Mouse (Mus musculus) G1E (cell line): Measurements from ENCODE around the gene Pbld1. TPM values are rescaled to one million over a fixed set of nuclear protein-coding genes. Genes with fewer than 3 reads are reported as not detected.

Experiments
- ATAC-seq: 2 replicates; pipeline ENCODE4 v1.8.0; 2016; ENCODE audit warnings: mild to moderate bottlenecking; ENCODE audit not compliant: insufficient number of reproducible peaks, poor library complexity, low FRiP score, severe bottlenecking; ENCODE audit errors: extremely low read depth
- DNase-seq: peaks from one replicate; pipeline ENCODE4 v3.0.0; 2012; ENCODE audit warnings: low spot score
- H3K27me3 ChIP-seq: 2 replicates; pipeline ENCODE4 v1.6.1; 2012; ENCODE audit warnings: mild to moderate bottlenecking, low read length, inconsistent platforms; ENCODE audit not compliant: insufficient read depth
- H3K36me3 ChIP-seq: replicated peaks from 2 replicates; pipeline ENCODE3; 2012; ENCODE audit warnings: mild to moderate bottlenecking, inconsistent platforms
- H3K4me1 ChIP-seq: 2 replicates; pipeline ENCODE4 v1.6.1; 2012; ENCODE audit warnings: low read depth, low read length, inconsistent platforms, mixed read lengths; ENCODE audit not compliant: insufficient read depth
- H3K4me3 ChIP-seq: 2 replicates; pipeline ENCODE4 v1.5.1; 2012; ENCODE audit warnings: low read depth, mild to moderate bottlenecking, inconsistent platforms, low read length, moderate library complexity, mixed read lengths
- H3K9me3 ChIP-seq: replicated peaks from 2 replicates; pipeline ENCODE4 v1.6.1; 2012; ENCODE audit warnings: inconsistent platforms
- CTCF ChIP-seq: IDR thresholded peaks from 2 replicates; pipeline ENCODE4 v1.5.1; 2012; ENCODE audit warnings: low read depth, low read length, inconsistent platforms, mixed read lengths
- GATA1 ChIP-seq: IDR thresholded peaks from 2 replicates; pipeline ENCODE4 v1.6.1; 2012; ENCODE audit warnings: borderline replicate concordance, low read length, inconsistent platforms, mixed read lengths
- GATA2 ChIP-seq: IDR thresholded peaks from 2 replicates; pipeline ENCODE4 v1.6.1; 2012; ENCODE audit warnings: low read depth, low read length, inconsistent platforms, borderline replicate concordance
- POLR2AphosphoS5 ChIP-seq: IDR thresholded peaks from 2 replicates; pipeline ENCODE4 v1.6.1; 2012; ENCODE audit warnings: low read depth, low read length, inconsistent platforms; ENCODE audit not compliant: insufficient replicate concordance
- TAL1 ChIP-seq: conservative IDR thresholded peaks from 2 replicates; pipeline ENCODE4 v1.6.1; 2012; ENCODE audit warnings: low read depth, low read length, inconsistent platforms, mixed read lengths
- polyA plus RNA-seq: library from polyadenylated mRNA; stranded (reverse); fragments of >175 nt; gene quantifications from 2 replicates; pipeline ENCODE4 v1.2.3, GENCODE M21; 2012
- total RNA-seq, 2 experiments: library from RNA; stranded (forward) in 1 of 2; stranded (reverse) in 1 of 2; fragments of 200-1000 nt in 1 of 2; fragments of >200 nt in 1 of 2; fragmentation: Nextera tagmentation in 1 of 2; gene quantifications; 2 replicates each; pipeline ENCODE4 v1.2.3; 2014 to 2017

Pbld1 gene
- total and polyA plus RNA-seq, 3 experiments, result 0.33 TPM; not detected in 2

DNA sequence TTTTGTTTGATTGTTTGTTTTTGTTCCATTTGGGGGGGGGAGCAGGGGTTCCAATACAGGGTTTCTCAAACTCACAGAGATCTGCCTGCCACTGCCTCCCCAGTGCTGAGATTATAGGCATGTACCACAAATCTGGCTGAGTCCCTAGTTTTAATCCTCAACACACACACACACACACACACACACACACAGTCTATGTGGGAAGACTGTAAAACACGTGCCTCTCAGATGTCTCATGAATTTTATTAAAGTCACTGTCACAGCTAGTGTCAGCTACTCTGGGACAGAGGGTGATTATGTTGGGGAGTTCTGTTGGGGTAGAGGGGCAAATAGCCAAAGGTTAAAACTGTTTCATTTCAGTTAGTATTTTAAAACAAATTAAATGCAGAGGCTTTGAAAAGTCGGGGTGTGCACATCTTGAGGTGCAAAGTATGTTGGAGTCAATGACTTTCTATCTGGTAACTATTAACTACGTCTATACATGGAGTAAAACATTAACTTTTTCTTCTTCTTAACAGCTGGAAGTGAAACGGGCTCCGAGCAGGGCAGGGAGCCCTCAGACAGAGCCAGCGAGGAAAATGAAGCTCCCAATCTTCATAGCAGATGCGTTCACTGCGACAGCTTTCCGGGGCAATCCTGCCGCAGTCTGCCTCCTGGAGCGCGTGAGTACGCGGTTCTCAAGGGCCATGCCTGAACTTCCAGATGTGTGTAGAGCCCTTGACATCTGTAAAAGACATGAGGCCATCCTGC is 21.2 kb upstream of the Pbld1 start:
- H3K4me1 ChIP-seq, result no peaks in the 10 kb centered on the region
- peaks cover 10% of the 10 kb centered on the region; the same call in 1 of the 2 replicates for H3K27me3 ChIP-seq
- H3K36me3 ChIP-seq, result no peaks in the 10 kb centered on the region
- no peak overlapping the region for H3K4me3 ChIP-seq
- ATAC-seq (no peak), DNase-seq (no peak)
- no peak for TF ChIP-seq POLR2AphosphoS5
- no peak for TF ChIP-seq GATA2
- no peak for TF ChIP-seq GATA1
- TF ChIP-seq CTCF, result no peak
- no peak for TF ChIP-seq TAL1
- no peaks in the 10 kb centered on the region for H3K9me3 ChIP-seq

DNA sequence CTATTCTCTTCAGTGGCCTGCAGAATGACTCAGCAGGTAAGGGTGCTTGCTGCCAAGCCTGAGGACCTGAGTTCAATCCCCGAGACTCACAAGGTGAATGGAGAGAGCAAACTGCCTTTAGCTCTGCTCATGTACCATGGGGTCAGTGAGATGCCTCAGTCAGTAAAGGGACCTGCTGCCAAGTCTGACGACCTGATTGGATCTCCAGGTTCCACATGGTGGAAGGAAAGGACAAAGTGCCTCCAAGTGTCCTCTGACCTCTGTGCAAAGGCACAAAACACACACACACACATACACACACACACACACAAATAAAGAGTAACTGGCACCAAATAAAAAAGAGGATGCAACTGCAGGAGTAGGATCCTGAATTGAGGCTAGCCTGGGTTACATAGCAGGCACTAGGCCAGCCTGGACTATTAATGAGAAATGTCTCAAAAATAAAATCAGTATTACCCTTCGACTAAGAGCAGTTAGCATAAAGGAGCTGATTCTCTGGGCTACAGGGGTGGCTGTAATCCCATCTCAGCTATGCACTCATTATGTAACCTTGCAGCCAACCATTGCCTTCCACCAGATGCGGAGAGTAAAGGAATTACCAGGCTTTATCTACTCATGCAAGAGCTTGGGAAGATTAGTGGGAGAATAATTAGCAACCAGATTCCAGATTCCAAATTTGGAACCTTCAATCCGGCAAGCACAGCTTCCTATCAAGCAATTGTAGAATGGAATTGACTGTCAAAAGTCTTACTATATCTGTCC is 19.9 kb upstream of the Pbld1 start:
- DNase-seq (no peak), ATAC-seq (no peak)
- Histone ChIP-seq H3K27me3 (peaks cover 11% of the 10 kb centered on the region), H3K4me1 (no peaks in the 10 kb centered on the region), H3K36me3 (no peaks in the 10 kb centered on the region), H3K4me3 (no peak overlapping the region), H3K9me3 (no peaks in the 10 kb centered on the region)
- TF ChIP-seq TAL1 (no peak), POLR2AphosphoS5 (no peak), GATA1 (no peak), GATA2 (no peak), CTCF (no peak)

DNA sequence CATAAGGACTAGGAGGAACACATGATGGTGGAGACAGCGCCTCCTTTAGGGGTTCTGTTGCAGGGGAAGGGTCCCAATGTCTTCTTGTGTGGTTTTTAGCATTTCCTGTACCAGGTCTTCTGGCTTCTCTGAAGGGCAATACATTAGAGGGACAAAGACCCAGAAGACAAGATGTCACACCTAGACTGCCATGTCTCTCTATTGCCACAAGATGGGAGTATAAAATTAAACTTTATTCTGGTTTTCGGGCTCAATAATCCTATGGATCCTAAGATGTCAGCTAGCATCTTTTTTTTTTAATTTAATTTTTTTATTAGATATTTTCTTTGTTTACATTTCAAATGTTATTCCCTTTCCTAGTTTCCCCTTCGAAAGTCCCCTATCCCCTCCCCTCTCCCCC is 16.8 kb upstream of the Pbld1 start:
- H3K4me1 ChIP-seq, result no peaks in the 10 kb centered on the region
- peaks cover 6% of the 10 kb centered on the region for H3K27me3 ChIP-seq
- H3K36me3 ChIP-seq, result no peaks in the 10 kb centered on the region
- no peak for TF ChIP-seq CTCF
- TF ChIP-seq POLR2AphosphoS5, result no peak
- no peak for TF ChIP-seq GATA2
- no peak for TF ChIP-seq TAL1
- TF ChIP-seq GATA1, result no peak
- no peak overlapping the region for H3K4me3 ChIP-seq
- no peak for ATAC-seq
- no peaks in the 10 kb centered on the region for H3K9me3 ChIP-seq
- DNase-seq, result no peak

DNA sequence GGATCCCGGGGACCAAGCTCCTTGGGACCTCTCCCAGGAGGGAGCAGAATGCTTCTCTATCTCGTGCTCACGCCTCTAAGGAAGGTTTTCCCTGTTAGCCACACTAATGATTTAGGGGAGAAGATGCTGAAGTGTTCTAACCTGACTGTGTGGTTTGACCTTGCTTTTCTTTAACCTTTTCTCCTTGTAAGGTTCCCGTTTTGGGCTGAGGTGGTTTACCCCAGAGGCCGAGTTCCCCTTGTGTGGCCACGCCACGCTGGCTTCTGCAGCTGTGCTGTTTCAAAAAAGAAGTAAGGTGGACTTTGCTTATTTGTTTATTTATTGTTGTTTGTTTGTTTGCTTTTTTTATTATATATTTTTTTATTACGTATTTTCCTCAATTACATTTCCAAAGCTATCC is 12.2 kb upstream of the Pbld1 start:
- H3K4me1 ChIP-seq, result no peaks in the 10 kb centered on the region
- peaks cover 2% of the 10 kb centered on the region; the same call in 1 of the 2 replicates for H3K27me3 ChIP-seq
- ATAC-seq (no peak), DNase-seq (no peak)
- TF ChIP-seq GATA1, result no peak
- no peak for TF ChIP-seq POLR2AphosphoS5
- TF ChIP-seq TAL1, result no peak
- TF ChIP-seq GATA2, result no peak
- no peak for TF ChIP-seq CTCF
- H3K9me3 ChIP-seq, result no peaks in the 10 kb centered on the region
- H3K36me3 ChIP-seq, result no peaks in the 10 kb centered on the region
- H3K4me3 ChIP-seq, result no peak overlapping the region

DNA sequence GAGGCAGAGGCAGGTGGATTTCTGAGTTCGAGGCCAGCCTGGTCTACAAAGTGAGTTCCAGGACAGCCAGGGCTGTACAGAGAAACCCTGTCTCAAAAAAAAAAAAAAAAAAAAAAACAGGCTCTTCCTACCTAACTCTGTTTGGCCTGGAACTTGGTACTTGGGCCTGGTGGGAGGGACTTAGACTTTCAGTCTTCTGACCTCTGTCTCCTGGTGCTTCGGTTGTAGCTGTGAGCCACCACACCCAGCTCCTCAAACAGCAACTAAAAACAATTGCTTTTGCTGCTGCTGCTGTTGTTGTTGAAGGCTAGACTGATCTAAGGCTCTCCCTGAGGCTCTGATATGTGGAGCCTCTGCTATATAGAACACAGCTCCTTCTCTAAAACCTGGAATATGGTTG is 10.9 kb upstream of the Pbld1 start:
- no peak for DNase-seq
- Histone ChIP-seq H3K36me3 (no peaks in the 10 kb centered on the region), H3K9me3 (no peaks in the 10 kb centered on the region), H3K4me1 (no peaks in the 10 kb centered on the region), H3K4me3 (no peak overlapping the region), H3K27me3 (peaks cover 2% of the 10 kb centered on the region; the same call in 1 of the 2 replicates)
- TF ChIP-seq GATA1 (no peak), POLR2AphosphoS5 (no peak), CTCF (no peak), GATA2 (no peak), TAL1 (no peak)
- no peak for ATAC-seq

DNA sequence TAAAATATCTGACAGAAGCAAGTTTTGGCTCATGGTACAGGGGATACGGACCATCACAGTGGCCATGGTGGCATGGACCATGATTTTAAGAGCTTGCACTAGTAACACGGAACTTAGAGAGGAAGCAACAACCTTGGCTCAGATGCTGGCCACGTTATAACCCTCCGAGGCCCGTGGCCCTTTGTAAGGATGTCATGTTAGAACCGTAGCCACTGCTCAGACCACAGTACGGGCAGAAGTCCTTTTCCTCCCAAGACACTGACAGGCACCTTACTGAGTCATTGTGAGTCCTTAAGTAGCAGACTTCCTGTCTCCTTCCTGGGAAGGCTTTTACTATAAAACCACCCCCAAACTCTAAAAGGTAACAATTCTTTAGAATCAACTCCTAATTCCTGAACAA is 8.7 kb upstream of the Pbld1 start:
- TF ChIP-seq POLR2AphosphoS5 (no peak), CTCF (no peak), GATA2 (no peak), GATA1 (no peak), TAL1 (no peak)
- Histone ChIP-seq H3K27me3 (no peaks in the 10 kb centered on the region), H3K4me3 (no peak overlapping the region), H3K9me3 (no peaks in the 10 kb centered on the region), H3K36me3 (no peaks in the 10 kb centered on the region), H3K4me1 (no peaks in the 10 kb centered on the region)
- ATAC-seq (no peak), DNase-seq (no peak)
